In the genomic region with DNA sequence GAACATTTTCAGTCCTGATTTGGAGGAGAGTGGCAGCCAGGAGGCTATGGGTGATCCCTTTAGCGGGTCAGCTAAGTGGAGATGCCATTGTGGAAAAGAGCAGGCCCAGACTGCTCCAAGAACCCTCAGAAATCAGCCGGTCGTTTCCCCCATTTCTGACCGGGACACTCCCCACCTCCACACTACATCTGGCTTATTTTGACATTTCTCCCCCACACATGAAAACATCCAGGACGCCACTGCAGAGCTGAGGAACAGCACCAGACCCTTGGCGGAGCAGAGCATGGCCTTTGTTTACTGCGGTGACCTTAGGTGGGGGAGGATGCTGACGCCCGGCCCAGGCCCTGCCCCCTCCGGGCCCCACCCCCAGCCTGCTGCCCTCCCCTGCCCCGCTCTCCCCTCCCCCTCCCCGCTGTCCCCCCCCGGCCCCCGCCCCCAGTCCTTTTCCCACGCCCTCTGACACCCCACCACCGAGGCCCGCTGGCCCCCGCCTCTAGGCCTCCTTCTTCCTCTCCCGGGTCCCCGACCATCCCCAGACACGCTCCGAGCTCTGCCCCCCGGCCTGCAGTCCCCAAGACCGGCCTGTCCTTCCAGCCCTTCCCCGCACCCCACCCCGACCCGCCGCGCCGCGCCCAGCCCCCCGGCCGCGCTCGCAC, we compare ENCODE assay signal across 8 mouse cellular contexts. TPM values are rescaled to one million over a fixed set of nuclear protein-coding genes. Genes with fewer than 3 reads are reported as not detected.
DNase-seq lines count a peak whose midpoint lies in the region; ATAC-seq lines count a peak whose summit lies in the region.

No protein-coding gene starts in this region.

- H3K9me3 ChIP-seq in forebrain, embryonic 12.5 days = no peaks in the 10 kb centered on the region
- no peaks in the 10 kb centered on the region for H3K9me3 ChIP-seq in hindbrain, embryonic 11.5 days (ENCODE audit: control insufficient read depth, low read length)
- no peaks in the 10 kb centered on the region for H3K9me3 ChIP-seq in limb, embryonic 15.5 days
- H3K9me3 ChIP-seq in midbrain, embryonic 14.5 days (ENCODE audit: control insufficient read depth, low read length) = no peaks in the 10 kb centered on the region

- peak overlapping the region; percentile 98 for H3K27ac ChIP-seq in forebrain, embryonic 12.5 days
- H3K27ac ChIP-seq in hindbrain, embryonic 11.5 days (ENCODE audit: low read depth, low read length) = peak overlapping the region; percentile 98
- peak overlapping the region; percentile 94 for H3K27ac ChIP-seq in limb, embryonic 15.5 days
- peak overlapping the region; percentile 99 for H3K27ac ChIP-seq in midbrain, embryonic 14.5 days (replicated peaks; ENCODE audit: low read depth, low read length)

- H3K27me3 ChIP-seq in forebrain, embryonic 12.5 days = no peaks in the 10 kb centered on the region
- no peaks in the 10 kb centered on the region for H3K27me3 ChIP-seq in hindbrain, embryonic 11.5 days (ENCODE audit: control insufficient read depth, insufficient read depth, low read length)
- no peaks in the 10 kb centered on the region for H3K27me3 ChIP-seq in limb, embryonic 15.5 days
- H3K27me3 ChIP-seq in midbrain, embryonic 14.5 days (ENCODE audit: control insufficient read depth, insufficient read depth, low read length) = no peaks in the 10 kb centered on the region

- H3K36me3 ChIP-seq in forebrain, embryonic 12.5 days (replicated peaks) = peaks cover 14% of the 10 kb centered on the region
- no peaks in the 10 kb centered on the region for H3K36me3 ChIP-seq in hindbrain, embryonic 11.5 days (ENCODE audit: control insufficient read depth, insufficient read depth, low read length)
- H3K36me3 ChIP-seq in limb, embryonic 15.5 days = peaks cover 20% of the 10 kb centered on the region
- peaks cover 16% of the 10 kb centered on the region for H3K36me3 ChIP-seq in midbrain, embryonic 14.5 days (ENCODE audit: control insufficient read depth, insufficient read depth, low read length)

- WGBS in forebrain, embryonic 12.5 days = under 1% methylated on average over 25 of the region's 35 CpGs
- 2% methylated on average over 22 of the region's 35 CpGs for WGBS in hindbrain, embryonic 11.5 days
- 2% methylated on average over 23 of the region's 35 CpGs for WGBS in limb, embryonic 15.5 days
- 4% methylated on average over 21 of the region's 35 CpGs for WGBS in midbrain, embryonic 14.5 days

- intact Hi-C loops in left cerebral cortex, postnatal 14 days (cut with DNase I) = no loop called here
- intact Hi-C loops in left cerebral cortex, postnatal 36 days (cut with DNase I) = no loop called here

- DNase-seq in left cerebral cortex, postnatal 14 days (ENCODE audit: low spot score in 2 of 2) = peak; percentile 22 to 23
- no peak for DNase-seq in left cerebral cortex, postnatal 36 days (ENCODE audit: low spot score in 2 of 2)
- DNase-seq in brain, adult 2 months (ENCODE audit: low read depth, low spot score) = peak; percentile 40
- DNase-seq in hindbrain, embryonic 11.5 days (ENCODE audit: low spot score) = peak; percentile 63
- peak; percentile 43 for DNase-seq in midbrain, embryonic 14.5 days
- DNase-seq in testis, postnatal 10 days (ENCODE audit: low spot score) = peak; percentile 77

- H3K4me3 ChIP-seq in forebrain, embryonic 12.5 days (replicated peaks) = peak overlapping the region; percentile 100
- peak overlapping the region; percentile 96 for H3K4me3 ChIP-seq in hindbrain, embryonic 11.5 days (ENCODE audit: low read depth, low read length)
- H3K4me3 ChIP-seq in limb, embryonic 15.5 days = peak overlapping the region; percentile 100
- peak overlapping the region; percentile 100 for H3K4me3 ChIP-seq in midbrain, embryonic 14.5 days (replicated peaks; ENCODE audit: low read depth, low read length)

- peak; percentile 61 for ATAC-seq in forebrain, embryonic 12.5 days (ENCODE audit: low FRiP score)
- peak; percentile 56 for ATAC-seq in hindbrain, embryonic 11.5 days (ENCODE audit: low FRiP score)
- no peak for ATAC-seq in limb, embryonic 15.5 days (ENCODE audit: insufficient number of reproducible peaks, low FRiP score, low TSS enrichment, low read depth)
- peak; percentile 37 for ATAC-seq in midbrain, embryonic 14.5 days (ENCODE audit: low FRiP score, low TSS enrichment)

- peak overlapping the region; percentile 100 for H3K9ac ChIP-seq in forebrain, embryonic 12.5 days
- H3K9ac ChIP-seq in hindbrain, embryonic 11.5 days (ENCODE audit: low read depth, low read length) = peak overlapping the region; percentile 99
- peak overlapping the region; percentile 99 for H3K9ac ChIP-seq in limb, embryonic 15.5 days
- peak overlapping the region; percentile 100 for H3K9ac ChIP-seq in midbrain, embryonic 14.5 days (replicated peaks; ENCODE audit: low read length)

- peak overlapping the region; percentile 75 for H3K4me2 ChIP-seq in forebrain, embryonic 12.5 days
- H3K4me2 ChIP-seq in hindbrain, embryonic 11.5 days (replicated peaks; ENCODE audit: low read depth, low read length) = peak overlapping the region; percentile 87
- H3K4me2 ChIP-seq in limb, embryonic 15.5 days = peak overlapping the region; percentile 79
- peak overlapping the region; percentile 72 for H3K4me2 ChIP-seq in midbrain, embryonic 14.5 days (ENCODE audit: low read length)

- H3K4me1 ChIP-seq in forebrain, embryonic 12.5 days = peaks cover 48% of the 10 kb centered on the region
- peaks cover 4% of the 10 kb centered on the region for H3K4me1 ChIP-seq in hindbrain, embryonic 11.5 days (replicated peaks; ENCODE audit: control insufficient read depth, insufficient read depth, low read length)
- peaks cover 39% of the 10 kb centered on the region for H3K4me1 ChIP-seq in limb, embryonic 15.5 days
- peaks cover 40% of the 10 kb centered on the region for H3K4me1 ChIP-seq in midbrain, embryonic 14.5 days (ENCODE audit: control insufficient read depth, insufficient read depth, low read length)

RNA-seq across cellular contexts. Expression of gene Csnk1d, which starts 0.9 kb away (rescaled TPM):
- 100 to 1,000 TPM; 112 to 115 TPM for total RNA-seq in left cerebral cortex, postnatal 14 days (2021)
- 100 to 1,000 TPM; 113 to 115 TPM for total RNA-seq in left cerebral cortex, postnatal 36 days (2021)
- 150 and 165 TPM in 2 replicates for polyA plus RNA-seq in forebrain, embryonic 12.5 days (2016; fragmentation: Nextera tagmentation; extraction: Ambion mirVana)
- polyA plus RNA-seq in hindbrain, embryonic 11.5 days (2014; fragmentation: Nextera tagmentation; extraction: Ambion mirVana) = 58.4 and 71.3 TPM in 2 replicates
- 104 and 120 TPM in 2 replicates for polyA plus RNA-seq in limb, embryonic 15.5 days (2015; fragmentation: Nextera tagmentation; extraction: Ambion mirVana)
- polyA plus RNA-seq in midbrain, embryonic 14.5 days (2014; fragmentation: Nextera tagmentation; extraction: Ambion mirVana) = 81.5 and 85.8 TPM in 2 replicates

RNA-seq across cellular contexts. Expression of gene Slc16a3, which starts 42.0 kb away (rescaled TPM):
- 1 to 10 TPM; 3.2 to 4.2 TPM for total RNA-seq in left cerebral cortex, postnatal 14 days (2021)
- total RNA-seq in left cerebral cortex, postnatal 36 days (2021) = 1 to 10 TPM; 3.5 to 5.5 TPM
- polyA plus RNA-seq in forebrain, embryonic 12.5 days (2016; fragmentation: Nextera tagmentation; extraction: Ambion mirVana) = 34.2 and 36.4 TPM in 2 replicates
- polyA plus RNA-seq in hindbrain, embryonic 11.5 days (2014; fragmentation: Nextera tagmentation; extraction: Ambion mirVana) = 25.8 and 32.0 TPM in 2 replicates
- 92.3 and 95.8 TPM in 2 replicates for polyA plus RNA-seq in limb, embryonic 15.5 days (2015; fragmentation: Nextera tagmentation; extraction: Ambion mirVana)
- 3.4 and 4.8 TPM in 2 replicates for polyA plus RNA-seq in midbrain, embryonic 14.5 days (2014; fragmentation: Nextera tagmentation; extraction: Ambion mirVana)

RNA-seq across cellular contexts. Expression of gene Cd7, which starts 49.0 kb away (rescaled TPM):
- total RNA-seq in left cerebral cortex, postnatal 14 days (2021) = under 1 TPM; 0.36 to 0.62 TPM
- total RNA-seq in left cerebral cortex, postnatal 36 days (2021) = 1 to 10 TPM; 2.1 TPM
- not detected in 2 replicates for polyA plus RNA-seq in forebrain, embryonic 12.5 days (2016; fragmentation: Nextera tagmentation; extraction: Ambion mirVana)
- not detected in 2 replicates for polyA plus RNA-seq in hindbrain, embryonic 11.5 days (2014; fragmentation: Nextera tagmentation; extraction: Ambion mirVana)
- 0.60 and 0.66 TPM in 2 replicates for polyA plus RNA-seq in limb, embryonic 15.5 days (2015; fragmentation: Nextera tagmentation; extraction: Ambion mirVana)
- not detected in 2 replicates for polyA plus RNA-seq in midbrain, embryonic 14.5 days (2014; fragmentation: Nextera tagmentation; extraction: Ambion mirVana)

RNA-seq across cellular contexts. Expression of gene Ccdc57, which starts 57.6 kb away (rescaled TPM):
- 1 to 10 TPM; 6.2 to 7.0 TPM for total RNA-seq in left cerebral cortex, postnatal 14 days (2021)
- 10 to 100 TPM in 1 of 2 experiments, 1 to 10 TPM in 1; 6.2 to 10.7 TPM for total RNA-seq in left cerebral cortex, postnatal 36 days (2021)
- 6.7 and 8.8 TPM in 2 replicates for polyA plus RNA-seq in forebrain, embryonic 12.5 days (2016; fragmentation: Nextera tagmentation; extraction: Ambion mirVana)
- 3.9 and 4.7 TPM in 2 replicates for polyA plus RNA-seq in hindbrain, embryonic 11.5 days (2014; fragmentation: Nextera tagmentation; extraction: Ambion mirVana)
- 4.4 and 4.9 TPM in 2 replicates for polyA plus RNA-seq in limb, embryonic 15.5 days (2015; fragmentation: Nextera tagmentation; extraction: Ambion mirVana)
- polyA plus RNA-seq in midbrain, embryonic 14.5 days (2014; fragmentation: Nextera tagmentation; extraction: Ambion mirVana) = 5.5 and 7.0 TPM in 2 replicates

Comparison
In these comparisons a context has a peak if more than half of its experiments do, and no peak if none do; other contexts are left out.
1. DNase-seq: peak in left cerebral cortex, postnatal 14 days (2 of 2), brain, adult 2 months (single experiment), hindbrain, embryonic 11.5 days (single experiment), midbrain, embryonic 14.5 days (single experiment) and testis, postnatal 10 days (single experiment); none in left cerebral cortex, postnatal 36 days (0 of 2).
2. Peak in every context shown above with its lines, with median percentiles within 50 percentile points of each other: H3K27ac ChIP-seq, H3K4me2 ChIP-seq, H3K4me3 ChIP-seq and H3K9ac ChIP-seq.